Mouse (Mus musculus): ENCODE data around the gene Mal. TPM values are rescaled to one million over a fixed set of nuclear protein-coding genes. Genes with fewer than 3 reads are reported as not detected.

Mal gene
- total and polyA plus RNA-seq, 2 experiments, result 0.05 to 0.65 TPM

- Histone ChIP-seq H3K4me1 (ENCODE audit: control insufficient read depth, insufficient read depth, low read length) (peaks cover 14% of the 10 kb centered on the region), H3K27me3 (ENCODE audit: control insufficient read depth, insufficient read depth, low read length) (no peaks in the 10 kb centered on the region), H3K36me3 (ENCODE audit: control insufficient read depth, insufficient read depth, low read length) (no peaks in the 10 kb centered on the region), H3K9ac (ENCODE audit: low read depth, low read length) (peak within 1 kb of the TSS; percentile 90), H3K79me2 (ENCODE audit: control insufficient read depth, insufficient read depth, low read length) (peaks cover 17% of the 10 kb centered on the region; the same call in 1 of the 2 replicates), H3K4me3 (ENCODE audit: insufficient read depth, low read depth, low read length) (peak within 1 kb of the TSS; percentile 76), H3K27ac (replicated peaks; ENCODE audit: insufficient read depth, low read depth, low read length) (peak within 1 kb of the TSS; percentile 87)
- DNase-seq (ENCODE audit: extremely low read depth, low read depth, low spot score), result peak; percentile 64
- 5% methylated on average over 39 of the region's 39 CpGs for WGBS
- TF ChIP-seq POLR2A (IDR thresholded peaks at IDR 0.05; ENCODE audit: extremely low read depth, insufficient read depth, low read length) (peak; percentile 69), CTCF (IDR thresholded peaks at IDR 0.05; ENCODE audit: low read depth, low read length) (no peak; the same call in 1 of the 2 replicates)
Measured at GRCm38 (mm10) chr2:127586694-127587513, 69.6 kb downstream of the Mal start, which contains the start of the genes Zfp661 and Mrps5. Zfp661 (minus strand) TSS chr2:127587094. Mrps5 (plus strand) TSS chr2:127587222.

GRCm38 (mm10) chr2:127584436-127584858 is 72.0 kb downstream of the Mal start:
- peak overlapping the region; percentile 13; the same call in 1 of the 2 replicates for H3K27ac ChIP-seq (replicated peaks; ENCODE audit: insufficient read depth, low read depth, low read length)
- under 1% methylated on average over 24 of the region's 24 CpGs for WGBS
- peak; percentile 96 for DNase-seq (ENCODE audit: extremely low read depth, low read depth, low spot score)
- H3K4me3 ChIP-seq (ENCODE audit: insufficient read depth, low read depth, low read length), result peak overlapping the region; percentile 61
- no peaks in the 10 kb centered on the region for H3K27me3 ChIP-seq (ENCODE audit: control insufficient read depth, insufficient read depth, low read length)
- peak overlapping the region; percentile 64 for H3K9ac ChIP-seq (ENCODE audit: low read depth, low read length)
- peaks cover 7% of the 10 kb centered on the region; the same call in 1 of the 2 replicates for H3K4me1 ChIP-seq (ENCODE audit: control insufficient read depth, insufficient read depth, low read length)
- peaks cover 14% of the 10 kb centered on the region; the same call in 1 of the 2 replicates for H3K79me2 ChIP-seq (ENCODE audit: control insufficient read depth, insufficient read depth, low read length)
- H3K36me3 ChIP-seq (ENCODE audit: control insufficient read depth, insufficient read depth, low read length), result 0 out of 2 replicates have a peak, but pooled peaks cover 2% of the 10 kb centered on the region
- peak; percentile 55; the same call in 1 of the 2 replicates for TF ChIP-seq POLR2A (IDR thresholded peaks at IDR 0.05; ENCODE audit: extremely low read depth, insufficient read depth, low read length)
- TF ChIP-seq CTCF (IDR thresholded peaks at IDR 0.05; ENCODE audit: low read depth, low read length), result no peak

Other genes with a start within 250 kb of the Mal start
- 1.2 and 1.3 TPM in 2 replicates for gene Gpat2, start 231.5 kb downstream of the Mal start, total RNA-seq (2014; rRNA removed)
- 2.1 and 2.2 TPM in 2 replicates for gene Gpat2, start 231.5 kb downstream of the Mal start, polyA plus RNA-seq (2012; rRNA removed)
- 17.5 and 18.5 TPM in 2 replicates for gene Fahd2a, start 212.1 kb downstream of the Mal start, total RNA-seq (2014; rRNA removed)
- gene Fahd2a, start 212.1 kb downstream of the Mal start, polyA plus RNA-seq (2012; rRNA removed), result 21.5 and 27.3 TPM in 2 replicates
- gene Kcnip3, start 134.6 kb downstream of the Mal start, total RNA-seq (2014; rRNA removed), result 0.09 and 0.67 TPM in 2 replicates
- gene Kcnip3, start 134.6 kb downstream of the Mal start, polyA plus RNA-seq (2012; rRNA removed), result 0.25 and 0.45 TPM in 2 replicates
- gene Prom2, start 115.2 kb downstream of the Mal start, total RNA-seq (2014; rRNA removed), result 0.07 TPM in 1 of 2 replicates, not detected in the other
- 5.9 TPM in 1 of 2 replicates, not detected in the other for gene Prom2, start 115.2 kb downstream of the Mal start, polyA plus RNA-seq (2012; rRNA removed)
- 2.9 and 3.1 TPM in 2 replicates for gene Zfp661, start 69.6 kb downstream of the Mal start, total RNA-seq (2014; rRNA removed)
- gene Zfp661, start 69.6 kb downstream of the Mal start, polyA plus RNA-seq (2012; rRNA removed), result 2.3 TPM in 2 replicates
- gene Mrps5, start 69.5 kb downstream of the Mal start, total RNA-seq (2014; rRNA removed), result 53.2 and 59.9 TPM in 2 replicates
- 47.1 and 59.8 TPM in 2 replicates for gene Mrps5, start 69.5 kb downstream of the Mal start, polyA plus RNA-seq (2012; rRNA removed)
- not detected in 2 replicates for gene Mall, start 73.2 kb upstream of the Mal start, total RNA-seq (2014; rRNA removed)
- gene Mall, start 73.2 kb upstream of the Mal start, polyA plus RNA-seq (2012; rRNA removed), result 0.06 and 0.17 TPM in 2 replicates
- 4.7 and 5.8 TPM in 2 replicates for gene Nphp1, start 132.2 kb upstream of the Mal start, total RNA-seq (2014; rRNA removed)
- 1.6 and 2.1 TPM in 2 replicates for gene Nphp1, start 132.2 kb upstream of the Mal start, polyA plus RNA-seq (2012; rRNA removed)
- 36.0 and 47.6 TPM in 2 replicates for gene Mtln, start 135.8 kb upstream of the Mal start, total RNA-seq (2014; rRNA removed)
- 29.9 and 30.7 TPM in 2 replicates for gene Mtln, start 135.8 kb upstream of the Mal start, polyA plus RNA-seq (2012; rRNA removed)
- 0.18 and 0.47 TPM in 2 replicates for gene Bub1, start 175.2 kb upstream of the Mal start, total RNA-seq (2014; rRNA removed)
- gene Bub1, start 175.2 kb upstream of the Mal start, polyA plus RNA-seq (2012; rRNA removed), result 0.06 TPM in 2 replicates
- not detected in 2 replicates for gene Acoxl, start 182.2 kb upstream of the Mal start, total RNA-seq (2014; rRNA removed)
- gene Acoxl, start 182.2 kb upstream of the Mal start, polyA plus RNA-seq (2012; rRNA removed), result 0.04 TPM in 1 of 2 replicates, not detected in the other